Mouse (Mus musculus): ENCODE measurements at regions not wholly inside any gene's neighbourhood (a gene's known extent, or its start where the extent isn't known, plus 50 kb on each side); places are given as distances from the start of the nearest gene placed in this dataset.

- 77% methylated on average over 4 of the region's 4 CpGs for whole genome bisulfite sequencing (ENCODE audit: insufficient replicate concordance)
- no peak for TF ChIP-seq EP300 (IDR thresholded peaks at IDR 0.05; ENCODE audit: low read depth)
- TF ChIP-seq CTCF (IDR thresholded peaks at IDR 0.05; ENCODE audit: low read depth) = no peak
- no peak for ATAC-seq
- Histone ChIP-seq H3K9ac (replicated peaks) (no peak overlapping the region), H3K27me3 (ENCODE audit: insufficient read depth, low read length) (no peaks in the 10 kb centered on the region), H3K36me3 (replicated peaks; ENCODE audit: insufficient read depth, low read length) (no peaks in the 10 kb centered on the region), H3K9me3 (ENCODE audit: low read length) (no peaks in the 10 kb centered on the region), H3K27ac (ENCODE audit: low read depth) (no peak overlapping the region), H3K4me3 (ENCODE audit: low read depth, low read length) (no peak overlapping the region), H3K4me2 (ENCODE audit: low read depth, low read length) (no peak overlapping the region), H3K4me1 (ENCODE audit: insufficient read depth) (no peaks in the 10 kb centered on the region)
- no peak for DNase-seq
These were observed 64.6 kb upstream of the Adamts5 start for GRCm38 (mm10) chr16:85966251-85966650.

- H3K4me3 ChIP-seq (ENCODE audit: low read depth, low read length) = no peak overlapping the region
- 65% methylated on average over 2 of the region's 2 CpGs for WGBS (ENCODE audit: insufficient replicate concordance)
These were observed 63.0 kb upstream of the Adamts5 start for GRCm38 (mm10) chr16:85964352-85965210.

GRCm38 (mm10) chr16:85956006-85956562, 54.5 kb upstream of the Adamts5 start:
- H3K4me3 ChIP-seq (ENCODE audit: low read depth, low read length) = no peak overlapping the region
- TF ChIP-seq CTCF (IDR thresholded peaks at IDR 0.05; ENCODE audit: low read depth) = no peak
- no peak for TF ChIP-seq EP300 (IDR thresholded peaks at IDR 0.05; ENCODE audit: low read depth)
- no peak overlapping the region for H3K4me2 ChIP-seq (ENCODE audit: low read depth, low read length)
- no peaks in the 10 kb centered on the region for H3K36me3 ChIP-seq (replicated peaks; ENCODE audit: insufficient read depth, low read length)
- no peaks in the 10 kb centered on the region for H3K27me3 ChIP-seq (ENCODE audit: insufficient read depth, low read length)
- no peaks in the 10 kb centered on the region for H3K4me1 ChIP-seq (ENCODE audit: insufficient read depth)
- DNase-seq = no peak
- ATAC-seq = no peak
- WGBS (ENCODE audit: insufficient replicate concordance) = 82% methylated on average over 4 of the region's 4 CpGs
- no peak overlapping the region for H3K27ac ChIP-seq (ENCODE audit: low read depth)
- H3K9ac ChIP-seq (replicated peaks) = no peak overlapping the region
- H3K9me3 ChIP-seq (ENCODE audit: low read length) = no peaks in the 10 kb centered on the region

More at GRCm38 (mm10) chr16:85964352-85965210, 63.0 kb upstream of the Adamts5 start:
- Histone ChIP-seq H3K27ac (ENCODE audit: low read depth) (no peak overlapping the region), H3K36me3 (replicated peaks; ENCODE audit: insufficient read depth, low read length) (no peaks in the 10 kb centered on the region), H3K4me1 (ENCODE audit: insufficient read depth) (no peaks in the 10 kb centered on the region), H3K9me3 (ENCODE audit: low read length) (no peaks in the 10 kb centered on the region), H3K4me2 (ENCODE audit: low read depth, low read length) (no peak overlapping the region), H3K9ac (replicated peaks) (no peak overlapping the region), H3K27me3 (ENCODE audit: insufficient read depth, low read length) (no peaks in the 10 kb centered on the region)
- no peak for ATAC-seq
- DNase-seq = no peak
- TF ChIP-seq EP300 (IDR thresholded peaks at IDR 0.05; ENCODE audit: low read depth) (no peak), CTCF (IDR thresholded peaks at IDR 0.05; ENCODE audit: low read depth) (no peak)

GRCm38 (mm10) chr16:85951628-85952027, 50.0 kb upstream of the Adamts5 start:
- Histone ChIP-seq H3K4me2 (ENCODE audit: low read depth, low read length) (no peak overlapping the region), H3K9me3 (ENCODE audit: low read length) (no peaks in the 10 kb centered on the region), H3K9ac (replicated peaks) (no peak overlapping the region), H3K27me3 (ENCODE audit: insufficient read depth, low read length) (no peaks in the 10 kb centered on the region), H3K27ac (ENCODE audit: low read depth) (no peak overlapping the region), H3K36me3 (replicated peaks; ENCODE audit: insufficient read depth, low read length) (no peaks in the 10 kb centered on the region), H3K4me1 (ENCODE audit: insufficient read depth) (no peaks in the 10 kb centered on the region), H3K4me3 (ENCODE audit: low read depth, low read length) (no peak overlapping the region)
- WGBS (ENCODE audit: insufficient replicate concordance) = 76% methylated on average over 4 of the region's 4 CpGs
- DNase-seq = no peak
- TF ChIP-seq CTCF (IDR thresholded peaks at IDR 0.05; ENCODE audit: low read depth) (no peak), EP300 (IDR thresholded peaks at IDR 0.05; ENCODE audit: low read depth) (no peak)
- no peak for ATAC-seq

Measured in liver, postnatal 0 days (tissue).